8 mouse cellular contexts compared by ENCODE assay signal in genomic region chr1:36472106-36472440, GRCm38 (mm10). TPM values are rescaled to one million over a fixed set of nuclear protein-coding genes. Genes with fewer than 3 reads are reported as not detected.
DNase-seq lines count a peak whose midpoint lies in the region; ATAC-seq and TF ChIP-seq lines count a peak whose summit lies in the region.

No protein-coding gene starts in this region.

- WGBS in heart, embryonic 16.5 days, result 15% methylated on average over 18 of the region's 18 CpGs
- 14% methylated on average over 18 of the region's 18 CpGs for WGBS in limb, embryonic 15.5 days
- 13% methylated on average over 18 of the region's 18 CpGs for WGBS in stomach, embryonic 16.5 days

- H3K36me3 ChIP-seq in heart, embryonic 16.5 days (ENCODE audit: control insufficient read depth, insufficient read depth), result no peaks in the 10 kb centered on the region
- no peaks in the 10 kb centered on the region for H3K36me3 ChIP-seq in ES-Bruce4 (ENCODE audit: control insufficient read depth, insufficient read depth, low read length, poor library complexity, severe bottlenecking)
- H3K36me3 ChIP-seq in erythroblast, embryonic 14.5 days (ENCODE audit: control insufficient read depth), result no peaks in the 10 kb centered on the region
- no peaks in the 10 kb centered on the region for H3K36me3 ChIP-seq in limb, embryonic 15.5 days
- no peaks in the 10 kb centered on the region for H3K36me3 ChIP-seq in stomach, embryonic 16.5 days (ENCODE audit: control insufficient read depth, insufficient read depth, low read length)

- no peaks in the 10 kb centered on the region for H3K9me3 ChIP-seq in heart, embryonic 16.5 days (replicated peaks; ENCODE audit: control insufficient read depth, low read length)
- no peaks in the 10 kb centered on the region for H3K9me3 ChIP-seq in ES-Bruce4 (replicated peaks; ENCODE audit: control insufficient read depth, insufficient read depth, low read length, poor library complexity, severe bottlenecking)
- no peaks in the 10 kb centered on the region for H3K9me3 ChIP-seq in erythroblast, embryonic 14.5 days (ENCODE audit: control insufficient read depth, low read length)
- no peaks in the 10 kb centered on the region for H3K9me3 ChIP-seq in limb, embryonic 15.5 days
- no peaks in the 10 kb centered on the region for H3K9me3 ChIP-seq in stomach, embryonic 16.5 days (replicated peaks; ENCODE audit: control insufficient read depth, low read length)

- no peak for ATAC-seq in heart, embryonic 16.5 days (replicated peaks; ENCODE audit: extremely low read depth, insufficient read depth, low FRiP score)
- no peak for ATAC-seq in limb, embryonic 15.5 days (ENCODE audit: insufficient number of reproducible peaks, low FRiP score, low TSS enrichment, low read depth)
- no peak for ATAC-seq in stomach, embryonic 16.5 days (ENCODE audit: insufficient read depth, low FRiP score)

- DNase-seq in heart, postnatal 36 days, result no peak
- DNase-seq in cerebellum, adult 18-20 months, result no peak
- DNase-seq in adrenal gland, adult 8-10 months, result no peak

- TF ChIP-seq CTCF in ES-Bruce4 (IDR thresholded peaks at IDR 0.05; ENCODE audit: low read depth, low read length), result no peak

- peaks cover 37% of the 10 kb centered on the region for H3K4me1 ChIP-seq in heart, embryonic 16.5 days (ENCODE audit: control insufficient read depth, insufficient read depth, low read length)
- no peaks in the 10 kb centered on the region for H3K4me1 ChIP-seq in ES-Bruce4 (ENCODE audit: control insufficient read depth, insufficient read depth, low read length)
- peaks cover 54% of the 10 kb centered on the region for H3K4me1 ChIP-seq in erythroblast, embryonic 14.5 days (ENCODE audit: control insufficient read depth)
- peaks cover 55% of the 10 kb centered on the region for H3K4me1 ChIP-seq in limb, embryonic 15.5 days
- H3K4me1 ChIP-seq in stomach, embryonic 16.5 days (ENCODE audit: control insufficient read depth, insufficient read depth, low read length), result peaks cover 48% of the 10 kb centered on the region

- peak overlapping the region; percentile 82 for H3K9ac ChIP-seq in heart, embryonic 16.5 days (ENCODE audit: low read length)
- peak overlapping the region; percentile 27 for H3K9ac ChIP-seq in ES-Bruce4 (ENCODE audit: low read depth, poor library complexity, severe bottlenecking)
- peak overlapping the region; percentile 48 for H3K9ac ChIP-seq in limb, embryonic 15.5 days
- peak overlapping the region; percentile 80 for H3K9ac ChIP-seq in stomach, embryonic 16.5 days (ENCODE audit: low read length)

- intact Hi-C loops in heart, postnatal 36 days (cut with DNase I), result loop anchor here (2.0 to 5.0 kb wide), 3 partner anchors 19 to 165 kb away; partner anchors contain the start of genes Arid5a and Cnnm3

- H3K4me2 ChIP-seq in heart, embryonic 16.5 days (ENCODE audit: low read depth, low read length), result peak overlapping the region; percentile 87
- peak overlapping the region; percentile 81 for H3K4me2 ChIP-seq in limb, embryonic 15.5 days
- peak overlapping the region; percentile 83 for H3K4me2 ChIP-seq in stomach, embryonic 16.5 days (ENCODE audit: low read depth, low read length)

- TF ChIP-seq POLR2A in ES-Bruce4 (IDR thresholded peaks at IDR 0.05; ENCODE audit: insufficient read depth, low read length), result no peak

- no peaks in the 10 kb centered on the region for H3K27me3 ChIP-seq in heart, embryonic 16.5 days (ENCODE audit: control insufficient read depth, insufficient read depth, low read length)
- H3K27me3 ChIP-seq in ES-Bruce4 (ENCODE audit: control insufficient read depth, insufficient read depth, low read length, poor library complexity, severe bottlenecking), result no peaks in the 10 kb centered on the region
- peaks cover 27% of the 10 kb centered on the region for H3K27me3 ChIP-seq in erythroblast, embryonic 14.5 days (ENCODE audit: control insufficient read depth)
- H3K27me3 ChIP-seq in limb, embryonic 15.5 days, result no peaks in the 10 kb centered on the region
- no peaks in the 10 kb centered on the region for H3K27me3 ChIP-seq in stomach, embryonic 16.5 days (ENCODE audit: control insufficient read depth, insufficient read depth, low read length)

- TF ChIP-seq EP300 in ES-Bruce4 (IDR thresholded peaks at IDR 0.05; ENCODE audit: insufficient read depth, low read depth, low read length), result no peak

- peak overlapping the region; percentile 52; the same call in 1 of the 2 replicates for H3K27ac ChIP-seq in heart, embryonic 16.5 days (ENCODE audit: low read length)
- H3K27ac ChIP-seq in ES-Bruce4 (ENCODE audit: insufficient read depth, low read length), result no peak overlapping the region
- peak overlapping the region; percentile 68; the same call in 1 of the 2 replicates for H3K27ac ChIP-seq in limb, embryonic 15.5 days
- 0 out of 2 replicates have a peak overlapping the region, but pooled peaks have one; percentile 20 for H3K27ac ChIP-seq in stomach, embryonic 16.5 days (ENCODE audit: low read length)

- peak overlapping the region; percentile 69 for H3K4me3 ChIP-seq in heart, embryonic 16.5 days (ENCODE audit: low read length)
- H3K4me3 ChIP-seq in ES-Bruce4 (ENCODE audit: low read depth, low read length), result peak overlapping the region; percentile 88
- H3K4me3 ChIP-seq in erythroblast, embryonic 14.5 days (replicated peaks), result peak overlapping the region; percentile 67
- peak overlapping the region; percentile 74 for H3K4me3 ChIP-seq in limb, embryonic 15.5 days
- H3K4me3 ChIP-seq in stomach, embryonic 16.5 days (replicated peaks; ENCODE audit: low read length), result peak overlapping the region; percentile 69

RNA-seq across cellular contexts. Expression of gene Cnnm4, which starts 0.7 kb away (rescaled TPM):
- polyA plus RNA-seq in heart, embryonic 16.5 days (2015; fragmentation: Nextera tagmentation; extraction: Ambion mirVana), result 6.6 and 6.9 TPM in 2 replicates
- total RNA-seq in heart, postnatal 36 days (2021), result 1 to 10 TPM; 3.8 to 4.5 TPM
- polyA plus RNA-seq in ES-Bruce4 (2011; ENCODE audit: insufficient read depth, insufficient read length, low read depth, missing spikeins), result 4.7 and 5.4 TPM in 2 replicates
- polyA plus RNA-seq in erythroblast, embryonic 14.5 days (2012), result 0.25 and 0.27 TPM in 2 replicates
- polyA plus RNA-seq in limb, embryonic 15.5 days (2015; fragmentation: Nextera tagmentation; extraction: Ambion mirVana), result 14.9 and 15.3 TPM in 2 replicates
- polyA plus RNA-seq in stomach, embryonic 16.5 days (2015; fragmentation: Nextera tagmentation; extraction: Ambion mirVana), result 16.7 and 18.5 TPM in 2 replicates
- total RNA-seq in adrenal gland, adult 8-10 months (2022), result 1 to 10 TPM; 4.1 to 6.2 (median 5.1) TPM

RNA-seq across cellular contexts. Expression of gene Lman2l, which starts 27.0 kb away (rescaled TPM):
- polyA plus RNA-seq in heart, embryonic 16.5 days (2015; fragmentation: Nextera tagmentation; extraction: Ambion mirVana), result 47.3 and 50.1 TPM in 2 replicates
- total RNA-seq in heart, postnatal 36 days (2021), result 10 to 100 TPM; 21.6 to 28.0 TPM
- polyA plus RNA-seq in ES-Bruce4 (2011; ENCODE audit: insufficient read depth, insufficient read length, low read depth, missing spikeins), result 26.9 and 27.4 TPM in 2 replicates
- 0.15 and 0.29 TPM in 2 replicates for polyA plus RNA-seq in erythroblast, embryonic 14.5 days (2012)
- 45.3 and 46.4 TPM in 2 replicates for polyA plus RNA-seq in limb, embryonic 15.5 days (2015; fragmentation: Nextera tagmentation; extraction: Ambion mirVana)
- 37.8 and 39.2 TPM in 2 replicates for polyA plus RNA-seq in stomach, embryonic 16.5 days (2015; fragmentation: Nextera tagmentation; extraction: Ambion mirVana)
- 10 to 100 TPM; 43.0 to 59.8 (median 46.6) TPM for total RNA-seq in adrenal gland, adult 8-10 months (2022)

RNA-seq across cellular contexts. Expression of gene Cnnm3, which starts 39.6 kb away (rescaled TPM):
- polyA plus RNA-seq in heart, embryonic 16.5 days (2015; fragmentation: Nextera tagmentation; extraction: Ambion mirVana), result 1.8 and 2.4 TPM in 2 replicates
- 10 to 100 TPM; 16.0 to 19.2 TPM for total RNA-seq in heart, postnatal 36 days (2021)
- 17.4 and 18.0 TPM in 2 replicates for polyA plus RNA-seq in ES-Bruce4 (2011; ENCODE audit: insufficient read depth, insufficient read length, low read depth, missing spikeins)
- 0.87 and 1.0 TPM in 2 replicates for polyA plus RNA-seq in erythroblast, embryonic 14.5 days (2012)
- polyA plus RNA-seq in limb, embryonic 15.5 days (2015; fragmentation: Nextera tagmentation; extraction: Ambion mirVana), result 2.6 and 3.2 TPM in 2 replicates
- polyA plus RNA-seq in stomach, embryonic 16.5 days (2015; fragmentation: Nextera tagmentation; extraction: Ambion mirVana), result 2.5 and 3.0 TPM in 2 replicates
- 10 to 100 TPM; 41.4 to 45.3 (median 42.6) TPM for total RNA-seq in adrenal gland, adult 8-10 months (2022)

Comparison
In these comparisons a context has a peak if more than half of its experiments do, and no peak if none do; other contexts are left out.
1. H3K9ac ChIP-seq: peak in every context shown above with its lines; median percentile 82 in heart, embryonic 16.5 days; 80 in stomach, embryonic 16.5 days; 48 in limb, embryonic 15.5 days; 27 in ES-Bruce4.
2. RNA of gene Lman2l, which starts 27.0 kb away (polyA plus RNA-seq): 47.3 to 50.1 TPM in heart, embryonic 16.5 days, 45.3 to 46.4 TPM in limb, embryonic 15.5 days, 37.8 to 39.2 TPM in stomach, embryonic 16.5 days and 26.9 to 27.4 TPM in ES-Bruce4; 0.15 to 0.29 TPM in erythroblast, embryonic 14.5 days; every median in the first group is over 10 times any median in the second.
3. Peak in every context shown above with its lines, with median percentiles within 50 percentile points of each other: H3K4me2 ChIP-seq and H3K4me3 ChIP-seq.